Mouse (Mus musculus) heart, embryonic 14.5 days (tissue): ENCODE data around the gene Mthfd1l. TPM values are rescaled to one million over a fixed set of nuclear protein-coding genes. Genes with fewer than 3 reads are reported as not detected.
"Not testable (repeated sequence)": the region's sequence is repeated elsewhere in the genome, so short reads cannot be mapped to it uniquely, and the experiment has no call there.

Experiments used
- ATAC-seq: fragments of 200-750 bp; cut with Nextera tagmentation; 2 replicates; pipeline ENCODE4 v1.8.0; 2017; ENCODE audit warnings: low read depth, moderate TSS enrichment; ENCODE audit not compliant: insufficient number of reproducible peaks, insufficient read depth, low FRiP score
- H3K27ac ChIP-seq, 2 experiments: fragments of 200-500 bp in 1 of 2; fragments of 300-500 bp in 1 of 2; sonication (generic) in 1 of 2; replicated peaks in 1 of 2; 2 replicates each; pipeline ENCODE4 v1.5.1; 2012 to 2014; ENCODE audit warnings: low read depth in 2 of 2, low read length in 2 of 2, control low read depth in 1 of 2, mild to moderate bottlenecking in 1 of 2, mixed read lengths in 1 of 2; ENCODE audit not compliant: control insufficient read depth in 1 of 2, insufficient read depth in 1 of 2
- H3K27me3 ChIP-seq: fragments of 300-500 bp; sonication (generic); 2 replicates; pipeline ENCODE4 v1.6.1; 2014; ENCODE audit warnings: mild to moderate bottlenecking, low read length, control low read depth; ENCODE audit not compliant: control insufficient read depth, insufficient read depth
- H3K36me3 ChIP-seq: fragments of 300-500 bp; sonication (generic); 2 replicates; pipeline ENCODE4 v1.6.1; 2014; ENCODE audit warnings: mild to moderate bottlenecking, control low read depth, low read length, mixed read lengths; ENCODE audit not compliant: control insufficient read depth, insufficient read depth
- H3K4me1 ChIP-seq, 2 experiments: fragments of 200-500 bp in 1 of 2; fragments of 300-500 bp in 1 of 2; sonication (generic) in 1 of 2; 2 replicates each; pipeline ENCODE4 v1.6.1; 2012 to 2014; ENCODE audit warnings: low read length in 2 of 2, control low read depth in 1 of 2, mixed read lengths in 1 of 2; ENCODE audit not compliant: control insufficient read depth in 2 of 2, insufficient read depth in 2 of 2
- H3K4me2 ChIP-seq: fragments of 300-500 bp; sonication (generic); 2 replicates; pipeline ENCODE4 v1.6.1; 2014; ENCODE audit warnings: mild to moderate bottlenecking, low read length
- H3K4me3 ChIP-seq, 2 experiments: fragments of 200-500 bp in 1 of 2; fragments of 300-500 bp in 1 of 2; sonication (generic) in 1 of 2; 2 replicates each; pipeline ENCODE4 v1.5.1; 2012 to 2014; ENCODE audit warnings: low read length in 2 of 2, mild to moderate bottlenecking in 2 of 2, control low read depth in 1 of 2, low read depth in 1 of 2, moderate library complexity in 1 of 2; ENCODE audit not compliant: control insufficient read depth in 1 of 2, insufficient read depth in 1 of 2
- H3K9ac ChIP-seq: fragments of 300-500 bp; sonication (generic); 2 replicates; pipeline ENCODE4 v1.6.1; 2014; ENCODE audit warnings: mild to moderate bottlenecking, low read length
- H3K9me3 ChIP-seq: fragments of 300-500 bp; sonication (generic); 2 replicates; pipeline ENCODE4 v1.6.1; 2016; ENCODE audit warnings: low read length, control low read depth; ENCODE audit not compliant: control insufficient read depth
- WGBS: fragments of 180-500 bp; shearing (Covaris S2); extraction: QIAGEN DNeasy Blood & Tissue Kit; methylation state at CpG from one replicate; pipeline ENCODE4 v1.1.7; 2014; 5-methylcytosine and 5-hydroxymethylcytosine counted together
- polyA plus RNA-seq: library from polyadenylated mRNA; unstranded; fragments of >200 nt; fragmentation: Nextera tagmentation; extraction: Ambion mirVana; gene quantifications from 2 replicates; pipeline ENCODE4 v1.2.1, GENCODE M21; 2014

Mthfd1l gene
- polyA plus RNA-seq, 1 experiment from 2014 or later: 8.8 TPM

DNA sequence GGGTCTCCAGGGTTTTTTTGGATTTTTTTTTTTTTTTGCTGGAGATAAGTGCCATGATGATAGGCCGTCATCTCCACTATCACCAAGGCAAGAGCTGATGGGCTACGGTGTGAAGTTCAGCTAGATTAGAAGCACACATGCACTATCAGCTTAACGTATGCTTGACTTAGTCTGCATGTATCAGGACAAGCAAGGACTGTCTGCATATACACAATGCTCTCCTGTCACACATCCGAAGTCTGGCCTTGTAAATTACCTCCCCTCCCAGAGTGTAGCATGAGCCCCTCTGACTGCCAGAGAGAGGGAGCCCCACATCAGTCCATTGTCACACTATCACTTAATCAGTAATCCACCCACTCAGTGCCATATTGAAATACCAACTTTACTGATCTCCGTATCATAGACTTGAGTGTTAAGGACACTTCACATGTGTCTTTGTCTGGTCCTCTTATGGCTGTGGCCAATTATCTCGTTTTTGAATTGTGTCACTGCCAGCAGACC, 99.0 kb downstream of the Mthfd1l start:
- Histone ChIP-seq H3K27me3 (no peaks in the 10 kb centered on the region), H3K36me3 (no peaks in the 10 kb centered on the region), H3K4me2 (no peak overlapping the region), H3K4me3 (no peak overlapping the region), H3K27ac (no peak overlapping the region), H3K9ac (no peak overlapping the region), H3K4me1 (peaks cover 5 to 10% of the 10 kb centered on the region in 2 experiments; a peak in 2 of 4 replicates), H3K9me3 (no peaks in the 10 kb centered on the region)
- no peak for ATAC-seq
- 50% methylated on average over 6 of the region's 6 CpGs for WGBS

DNA sequence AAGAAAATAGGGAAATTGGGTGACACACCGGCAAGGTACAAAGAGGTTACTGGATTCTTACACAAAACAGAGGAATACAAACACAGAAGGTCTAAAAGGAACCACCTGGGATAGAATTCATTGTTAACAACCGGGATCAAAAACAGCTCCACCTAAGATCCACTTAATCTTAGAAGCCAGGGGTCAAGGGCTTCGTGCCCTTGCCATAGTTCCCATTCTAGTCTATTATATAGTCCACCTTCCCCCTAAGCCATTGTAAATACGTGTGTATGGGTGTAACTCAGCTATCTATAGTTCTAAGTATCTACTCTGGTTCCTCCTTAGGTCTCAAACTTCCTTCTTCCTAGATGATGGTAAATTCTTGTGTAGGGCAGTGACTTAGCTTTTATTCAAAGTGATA, 99.6 kb downstream of the Mthfd1l start:
- H3K27me3 ChIP-seq, H3K36me3 ChIP-seq, H3K27ac ChIP-seq, H3K4me3 ChIP-seq, H3K9ac ChIP-seq, H3K9me3 ChIP-seq, H3K4me2 ChIP-seq, ATAC-seq: not testable (repeated sequence)
- 77% methylated on average over 4 of the region's 4 CpGs for WGBS
- peaks cover 5 to 10% of the 10 kb centered on the region in 2 experiments; a peak in 2 of 4 replicates for H3K4me1 ChIP-seq

- Histone ChIP-seq H3K9me3 (no peaks in the 10 kb centered on the region), H3K4me3 (no peak overlapping the region), H3K4me1 (peaks cover 17 to 20% of the 10 kb centered on the region in 2 experiments), H3K36me3 (no peaks in the 10 kb centered on the region), H3K27ac (peak overlapping the region; percentile 69 to 89), H3K4me2 (no peak overlapping the region), H3K27me3 (no peaks in the 10 kb centered on the region), H3K9ac (0 out of 2 replicates have a peak overlapping the region, but pooled peaks have one; percentile 10)
- WGBS: 54% methylated on average over 9 of the region's 9 CpGs
- ATAC-seq: no peak
These were observed 105.4 kb downstream of the Mthfd1l start for GRCm38 (mm10) chr10:4078220-4078840.

GRCm38 (mm10) chr10:4078979-4079630, 106.2 kb downstream of the Mthfd1l start:
- Histone ChIP-seq H3K4me3 (no peak overlapping the region), H3K4me1 (peaks cover 17 to 20% of the 10 kb centered on the region in 2 experiments), H3K9me3 (no peaks in the 10 kb centered on the region), H3K36me3 (no peaks in the 10 kb centered on the region), H3K4me2 (peak overlapping the region; percentile 47), H3K9ac (peak overlapping the region; percentile 50; the same call in 1 of the 2 replicates), H3K27ac (peak overlapping the region; percentile 88 to 89), H3K27me3 (no peaks in the 10 kb centered on the region)
- WGBS: 37% methylated on average over 8 of the region's 8 CpGs
- ATAC-seq: peak; percentile 66

GRCm38 (mm10) chr10:4079643-4080244, 106.8 kb downstream of the Mthfd1l start:
- peak; percentile 41; the same call in 1 of the 2 replicates for ATAC-seq
- 52% methylated on average over 15 of the region's 15 CpGs for WGBS
- Histone ChIP-seq H3K4me3 (0 out of 4 replicates have a peak overlapping the region, but pooled peaks of 1 of the 2 experiments have one; percentile 4), H3K4me2 (peak overlapping the region; percentile 47), H3K27me3 (no peaks in the 10 kb centered on the region), H3K27ac (peak overlapping the region; percentile 88 to 89), H3K36me3 (no peaks in the 10 kb centered on the region), H3K4me1 (peaks cover 17 to 20% of the 10 kb centered on the region in 2 experiments), H3K9me3 (no peaks in the 10 kb centered on the region), H3K9ac (peak overlapping the region; percentile 25; the same call in 1 of the 2 replicates)

- 84% methylated on average over 9 of the region's 9 CpGs for WGBS
- Histone ChIP-seq H3K4me3 (no peak overlapping the region), H3K9me3 (no peaks in the 10 kb centered on the region), H3K9ac (no peak overlapping the region), H3K4me2 (no peak overlapping the region), H3K27ac (no peak overlapping the region), H3K36me3 (peaks cover 19% of the 10 kb centered on the region), H3K27me3 (no peaks in the 10 kb centered on the region), H3K4me1 (peaks cover 11 to 15% of the 10 kb centered on the region in 2 experiments)
- no peak for ATAC-seq
These were observed 110.7 kb downstream of the Mthfd1l start for GRCm38 (mm10) chr10:4083609-4084008.

DNA sequence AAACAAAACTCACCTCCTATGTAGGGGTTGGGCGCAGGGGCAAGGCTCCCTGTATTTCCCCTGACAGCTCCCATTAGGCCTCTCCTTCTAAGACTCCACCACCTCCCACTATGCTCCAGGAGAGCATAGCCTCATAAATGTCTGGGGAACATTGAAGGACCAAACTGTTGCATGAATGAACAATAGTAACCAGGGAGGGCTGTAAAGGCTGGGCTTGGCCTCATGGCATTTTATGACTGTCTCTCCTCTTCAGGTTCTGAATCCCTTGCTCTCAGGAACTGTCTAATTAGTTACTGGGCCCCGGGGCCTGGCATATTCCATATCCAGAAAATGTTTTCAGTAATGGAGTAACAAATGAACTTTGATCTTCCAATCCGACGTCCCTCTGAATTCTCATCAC, 112.0 kb downstream of the Mthfd1l start:
- Histone ChIP-seq H3K36me3 (peaks cover 26% of the 10 kb centered on the region), H3K4me3 (no peak overlapping the region), H3K9me3 (no peaks in the 10 kb centered on the region), H3K9ac (no peak overlapping the region), H3K27ac (no peak overlapping the region), H3K4me1 (peaks cover 2 to 3% of the 10 kb centered on the region in 2 experiments; a peak in 2 of 4 replicates), H3K27me3 (no peaks in the 10 kb centered on the region), H3K4me2 (no peak overlapping the region)
- 89% methylated on average over 4 of the region's 4 CpGs for WGBS
- ATAC-seq: no peak
